Mouse (Mus musculus): ENCODE measurements around the gene Phospho2. TPM values are rescaled to one million over a fixed set of nuclear protein-coding genes. Genes with fewer than 3 reads are reported as not detected.
"Not testable (repeated sequence)": the region's sequence is repeated elsewhere in the genome, so short reads cannot be mapped to it uniquely, and the experiment has no call there.

Gene Phospho2
- polyA plus RNA-seq, 1 experiment from 2014 or later: 22.4 TPM

- peaks cover 12% of the 10 kb centered on the region for H3K36me3 ChIP-seq (ENCODE audit: control insufficient read depth, insufficient read depth)
- ATAC-seq (replicated peaks; ENCODE audit: extremely low read depth, insufficient read depth, low FRiP score): peak; percentile 45
- H3K27me3 ChIP-seq (ENCODE audit: control insufficient read depth, insufficient read depth, low read length): no peaks in the 10 kb centered on the region
- peak overlapping the region; percentile 98 for H3K4me2 ChIP-seq (ENCODE audit: low read depth, low read length)
- H3K27ac ChIP-seq (ENCODE audit: low read length): peak overlapping the region; percentile 80
- H3K4me3 ChIP-seq (ENCODE audit: low read length): peak overlapping the region; percentile 87
- H3K9ac ChIP-seq (ENCODE audit: low read length): 0 out of 2 replicates have a peak overlapping the region, but pooled peaks have one; percentile 82
- 3% methylated on average over 10 of the region's 10 CpGs for WGBS
- H3K4me1 ChIP-seq (ENCODE audit: control insufficient read depth, insufficient read depth, low read length): peaks cover 9% of the 10 kb centered on the region; the same call in 1 of the 2 replicates
- no peaks in the 10 kb centered on the region for H3K9me3 ChIP-seq (replicated peaks; ENCODE audit: control insufficient read depth, low read length)
These were observed 862 bp downstream of the Phospho2 start for GRCm38 (mm10) chr2:69790285-69790684.

DNA sequence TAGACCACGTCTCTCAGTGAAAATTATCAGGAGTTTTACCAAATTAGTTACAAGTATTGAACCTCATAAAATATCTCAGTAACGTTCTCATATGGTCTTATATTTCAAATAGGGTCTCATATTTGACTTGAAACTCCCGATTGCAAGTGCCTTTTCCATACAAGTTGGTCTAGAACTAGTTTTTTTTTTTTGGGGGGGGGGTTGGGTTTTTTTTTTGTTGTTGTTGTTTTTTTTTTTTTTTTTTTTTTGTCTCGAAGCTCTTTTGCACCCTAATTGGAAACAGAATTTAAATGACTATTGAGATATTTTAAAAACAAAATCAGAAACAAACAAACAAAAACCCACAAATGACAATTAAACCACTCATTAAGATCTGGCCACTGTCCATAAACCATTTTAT, 1.3 kb downstream of the Phospho2 start:
- H3K4me1 ChIP-seq (ENCODE audit: control insufficient read depth, insufficient read depth, low read length): peaks cover 9% of the 10 kb centered on the region; the same call in 1 of the 2 replicates
- no peak overlapping the region for H3K27ac ChIP-seq (ENCODE audit: low read length)
- WGBS: 72% methylated on average over 4 of the region's 4 CpGs
- H3K9me3 ChIP-seq (replicated peaks; ENCODE audit: control insufficient read depth, low read length): no peaks in the 10 kb centered on the region
- H3K27me3 ChIP-seq (ENCODE audit: control insufficient read depth, insufficient read depth, low read length): no peaks in the 10 kb centered on the region
- H3K36me3 ChIP-seq (ENCODE audit: control insufficient read depth, insufficient read depth): peaks cover 16% of the 10 kb centered on the region
- H3K4me2 ChIP-seq (ENCODE audit: low read depth, low read length): peak overlapping the region; percentile 98
- ATAC-seq (replicated peaks; ENCODE audit: extremely low read depth, insufficient read depth, low FRiP score): no peak
- no peak overlapping the region for H3K4me3 ChIP-seq (ENCODE audit: low read length)
- no peak overlapping the region for H3K9ac ChIP-seq (ENCODE audit: low read length)

DNA sequence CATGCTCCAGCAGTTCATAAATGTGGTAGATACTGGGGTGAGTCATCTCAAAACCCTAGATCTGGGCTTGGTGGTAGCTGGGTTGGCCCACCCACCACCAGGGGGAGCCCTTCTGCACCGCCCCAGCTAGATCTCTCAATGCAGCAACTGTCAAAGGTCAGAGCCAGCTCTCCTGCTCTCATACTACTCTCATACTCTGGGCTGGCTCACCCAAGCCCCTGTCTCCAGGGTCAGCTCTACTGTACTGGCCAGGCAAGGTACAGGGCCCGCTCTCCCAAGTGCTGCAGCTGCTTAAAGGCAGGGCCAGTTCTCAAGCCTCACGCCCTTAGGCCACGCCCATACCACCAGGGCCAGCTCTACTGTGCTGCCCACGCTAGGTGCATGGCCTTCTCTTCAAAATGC, 13.5 kb downstream of the Phospho2 start:
- Histone ChIP-seq H3K36me3 (ENCODE audit: control insufficient read depth, insufficient read depth) (no peaks in the 10 kb centered on the region), H3K27ac (ENCODE audit: low read length) (no peak overlapping the region), H3K27me3 (ENCODE audit: control insufficient read depth, insufficient read depth, low read length) (no peaks in the 10 kb centered on the region), H3K9ac (ENCODE audit: low read length) (no peak overlapping the region), H3K4me1 (ENCODE audit: control insufficient read depth, insufficient read depth, low read length) (no peaks in the 10 kb centered on the region), H3K4me2 (ENCODE audit: low read depth, low read length) (peak overlapping the region; percentile 20), H3K9me3 (replicated peaks; ENCODE audit: control insufficient read depth, low read length) (no peaks in the 10 kb centered on the region), H3K4me3 (ENCODE audit: low read length) (no peak overlapping the region)
- peak; percentile 55 for ATAC-seq (replicated peaks; ENCODE audit: extremely low read depth, insufficient read depth, low FRiP score)
- 51% methylated on average over 5 of the region's 5 CpGs for WGBS

GRCm38 (mm10) chr2:69803756-69804155, 14.3 kb downstream of the Phospho2 start:
- no peak overlapping the region for H3K4me3 ChIP-seq (ENCODE audit: low read length)
- H3K9ac ChIP-seq (ENCODE audit: low read length): no peak overlapping the region
- H3K4me2 ChIP-seq (ENCODE audit: low read depth, low read length): no peak overlapping the region
- no peak overlapping the region for H3K27ac ChIP-seq (ENCODE audit: low read length)
- H3K9me3 ChIP-seq (replicated peaks; ENCODE audit: control insufficient read depth, low read length): no peaks in the 10 kb centered on the region
- no peaks in the 10 kb centered on the region for H3K4me1 ChIP-seq (ENCODE audit: control insufficient read depth, insufficient read depth, low read length)
- H3K36me3 ChIP-seq (ENCODE audit: control insufficient read depth, insufficient read depth): no peaks in the 10 kb centered on the region
- ATAC-seq (replicated peaks; ENCODE audit: extremely low read depth, insufficient read depth, low FRiP score): no peak
- WGBS: 57% methylated on average over 8 of the region's 8 CpGs
- H3K27me3 ChIP-seq (ENCODE audit: control insufficient read depth, insufficient read depth, low read length): no peaks in the 10 kb centered on the region

DNA sequence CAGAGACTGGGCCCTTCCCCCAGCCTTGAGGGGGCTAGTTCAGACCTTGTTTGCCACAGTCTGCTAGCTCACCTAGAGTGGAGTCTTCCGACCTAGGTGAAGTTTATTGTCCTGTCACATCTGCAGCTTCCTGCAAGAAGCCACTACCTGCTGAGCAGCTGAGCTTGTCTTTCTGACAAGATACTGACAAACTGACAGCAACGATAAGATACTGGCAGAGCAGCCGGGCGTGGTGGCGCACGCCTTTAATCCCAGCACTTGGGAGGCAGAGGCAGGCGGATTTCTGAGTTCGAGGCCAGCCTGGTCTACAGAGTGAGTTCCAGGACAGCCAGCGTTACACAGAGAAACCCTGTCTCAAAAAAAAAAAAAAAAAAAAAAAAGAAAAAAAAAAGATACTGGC, 15.2 kb downstream of the Phospho2 start:
- not testable (repeated sequence) for H3K4me3 ChIP-seq (ENCODE audit: low read length); H3K9ac ChIP-seq (ENCODE audit: low read length); H3K36me3 ChIP-seq (ENCODE audit: control insufficient read depth, insufficient read depth); H3K4me2 ChIP-seq (ENCODE audit: low read depth, low read length); H3K27me3 ChIP-seq (ENCODE audit: control insufficient read depth, insufficient read depth, low read length); H3K4me1 ChIP-seq (ENCODE audit: control insufficient read depth, insufficient read depth, low read length); H3K27ac ChIP-seq (ENCODE audit: low read length); H3K9me3 ChIP-seq (replicated peaks; ENCODE audit: control insufficient read depth, low read length); ATAC-seq (replicated peaks; ENCODE audit: extremely low read depth, insufficient read depth, low FRiP score)
- WGBS: 77% methylated on average over 8 of the region's 9 CpGs

DNA sequence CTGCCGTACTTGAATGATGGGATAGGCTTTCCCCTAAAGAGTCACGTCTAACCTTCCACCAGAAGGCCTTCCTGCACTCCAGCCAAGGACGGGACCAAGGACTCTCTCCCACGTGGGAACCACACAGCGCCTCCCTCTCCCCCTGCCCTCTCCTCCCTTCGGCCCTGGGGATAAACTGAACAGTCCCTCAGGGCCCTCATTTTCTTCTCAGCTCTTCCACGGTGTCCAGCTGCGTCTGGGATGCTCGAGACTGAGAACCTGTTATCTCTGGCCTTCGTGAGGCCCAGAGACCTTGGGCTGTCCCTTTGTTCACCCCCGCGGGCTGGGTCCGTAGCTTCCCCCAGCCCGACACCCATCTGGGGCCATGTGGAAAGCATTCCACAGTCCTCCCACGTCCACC, 20.7 kb downstream of the Phospho2 start:
- H3K4me1 ChIP-seq (ENCODE audit: control insufficient read depth, insufficient read depth, low read length): no peaks in the 10 kb centered on the region
- H3K27me3 ChIP-seq (ENCODE audit: control insufficient read depth, insufficient read depth, low read length): no peaks in the 10 kb centered on the region
- H3K9me3 ChIP-seq (replicated peaks; ENCODE audit: control insufficient read depth, low read length): 0 out of 2 replicates have a peak, but pooled peaks cover 2% of the 10 kb centered on the region
- H3K36me3 ChIP-seq (ENCODE audit: control insufficient read depth, insufficient read depth): no peaks in the 10 kb centered on the region
- H3K27ac ChIP-seq (ENCODE audit: low read length): no peak overlapping the region
- no peak overlapping the region for H3K9ac ChIP-seq (ENCODE audit: low read length)
- H3K4me3 ChIP-seq (ENCODE audit: low read length): no peak overlapping the region
- H3K4me2 ChIP-seq (ENCODE audit: low read depth, low read length): no peak overlapping the region
- no peak for ATAC-seq (replicated peaks; ENCODE audit: extremely low read depth, insufficient read depth, low FRiP score)
- WGBS: 48% methylated on average over 15 of the region's 15 CpGs

GRCm38 (mm10) chr2:69811349-69811748, 21.9 kb downstream of the Phospho2 start:
- not testable (repeated sequence) for H3K4me1 ChIP-seq (ENCODE audit: control insufficient read depth, insufficient read depth, low read length); H3K27me3 ChIP-seq (ENCODE audit: control insufficient read depth, insufficient read depth, low read length); H3K4me3 ChIP-seq (ENCODE audit: low read length); H3K9ac ChIP-seq (ENCODE audit: low read length); H3K27ac ChIP-seq (ENCODE audit: low read length); H3K4me2 ChIP-seq (ENCODE audit: low read depth, low read length); H3K36me3 ChIP-seq (ENCODE audit: control insufficient read depth, insufficient read depth); ATAC-seq (replicated peaks; ENCODE audit: extremely low read depth, insufficient read depth, low FRiP score); H3K9me3 ChIP-seq (replicated peaks; ENCODE audit: control insufficient read depth, low read length)
- WGBS: 56% methylated on average over 7 of the region's 7 CpGs

DNA sequence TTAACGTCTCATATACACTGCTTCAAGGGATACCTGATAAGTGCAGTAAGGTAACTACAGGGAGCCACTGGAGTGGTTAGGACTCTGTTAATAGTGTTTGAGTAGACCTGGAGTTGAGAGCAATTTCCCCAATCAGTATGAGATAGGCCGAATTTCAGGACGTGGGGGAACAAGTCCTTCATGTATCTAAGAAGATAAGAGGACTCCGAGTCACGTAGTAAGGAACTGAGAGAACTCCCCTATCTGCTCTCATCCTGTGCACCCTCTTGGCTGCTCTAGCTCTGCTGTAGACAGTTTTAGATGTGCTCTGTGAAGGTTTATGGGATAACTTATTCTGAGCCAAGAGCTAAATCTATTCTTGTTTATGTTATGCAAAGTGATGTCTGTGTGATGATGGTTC, 27.2 kb downstream of the Phospho2 start:
- Histone ChIP-seq H3K27me3 (ENCODE audit: control insufficient read depth, insufficient read depth, low read length) (no peaks in the 10 kb centered on the region), H3K36me3 (ENCODE audit: control insufficient read depth, insufficient read depth) (no peaks in the 10 kb centered on the region), H3K4me3 (ENCODE audit: low read length) (no peak overlapping the region), H3K9ac (ENCODE audit: low read length) (no peak overlapping the region), H3K27ac (ENCODE audit: low read length) (peak overlapping the region; percentile 71), H3K9me3 (replicated peaks; ENCODE audit: control insufficient read depth, low read length) (0 out of 2 replicates have a peak, but pooled peaks cover 2% of the 10 kb centered on the region), H3K4me1 (ENCODE audit: control insufficient read depth, insufficient read depth, low read length) (peaks cover 10% of the 10 kb centered on the region; the same call in 1 of the 2 replicates), H3K4me2 (ENCODE audit: low read depth, low read length) (peak overlapping the region; percentile 18; the same call in 1 of the 2 replicates)
- WGBS: 19% methylated on average over 5 of the region's 5 CpGs
- ATAC-seq (replicated peaks; ENCODE audit: extremely low read depth, insufficient read depth, low FRiP score): peak; percentile 71

- Histone ChIP-seq H3K9ac (ENCODE audit: low read length) (no peak overlapping the region), H3K27ac (ENCODE audit: low read length) (no peak overlapping the region), H3K36me3 (ENCODE audit: control insufficient read depth, insufficient read depth) (no peaks in the 10 kb centered on the region), H3K4me3 (ENCODE audit: low read length) (no peak overlapping the region), H3K27me3 (ENCODE audit: control insufficient read depth, insufficient read depth, low read length) (no peaks in the 10 kb centered on the region), H3K4me1 (ENCODE audit: control insufficient read depth, insufficient read depth, low read length) (peaks cover 10% of the 10 kb centered on the region; the same call in 1 of the 2 replicates), H3K9me3 (replicated peaks; ENCODE audit: control insufficient read depth, low read length) (no peaks in the 10 kb centered on the region), H3K4me2 (ENCODE audit: low read depth, low read length) (no peak overlapping the region)
- ATAC-seq (replicated peaks; ENCODE audit: extremely low read depth, insufficient read depth, low FRiP score): no peak
- WGBS: 80% methylated on average over 9 of the region's 9 CpGs
These were observed 29.1 kb downstream of the Phospho2 start for GRCm38 (mm10) chr2:69818350-69819085.
